Mouse (Mus musculus) MEL (cell line): ENCODE data around the gene Cavin3. TPM values are rescaled to one million over a fixed set of nuclear protein-coding genes. Genes with fewer than 3 reads are reported as not detected.

Experiments used
- DNase-seq: peaks from one replicate; pipeline ENCODE4 v3.0.0; 2011; ENCODE audit warnings: low read depth, low spot score
- H3K27ac ChIP-seq: 2 replicates; pipeline ENCODE4 v1.5.1; 2012; ENCODE audit warnings: low read depth, mild to moderate bottlenecking, control low read depth, low read length, moderate library complexity; ENCODE audit not compliant: control insufficient read depth
- H3K27me3 ChIP-seq, 2 experiments: fragments of 150-350 bp in 1 of 2; sonication (generic) in 1 of 2; 2 replicates each; pipeline ENCODE4 v1.6.1; 2012; ENCODE audit warnings: low read length in 2 of 2, mild to moderate bottlenecking in 2 of 2, improper control_type of control experiment in 1 of 2, moderate library complexity in 1 of 2; ENCODE audit not compliant: insufficient read depth in 2 of 2, control insufficient read depth in 1 of 2
- H3K36me3 ChIP-seq, 2 experiments: 2 replicates each; pipeline ENCODE4 v1.6.1; 2012 to 2014; ENCODE audit warnings: low read length in 2 of 2, improper control_type of control experiment in 1 of 2, inconsistent platforms in 1 of 2, mild to moderate bottlenecking in 1 of 2; ENCODE audit not compliant: insufficient read depth in 2 of 2, control insufficient read depth in 1 of 2
- H3K4me1 ChIP-seq, 2 experiments: fragments of 150-350 bp in 1 of 2; sonication (generic) in 1 of 2; 2 replicates each; pipeline ENCODE4 v1.6.1; 2012; ENCODE audit warnings: low read length in 2 of 2, improper control_type of control experiment in 1 of 2, mild to moderate bottlenecking in 1 of 2; ENCODE audit not compliant: insufficient read depth in 2 of 2, control insufficient read depth in 1 of 2
- H3K4me3 ChIP-seq, 2 experiments: fragments of 150-350 bp in 1 of 2; sonication (generic) in 1 of 2; 2 replicates each; pipeline ENCODE4 v1.5.1; 2012; ENCODE audit warnings: low read depth in 2 of 2, low read length in 2 of 2, mild to moderate bottlenecking in 2 of 2, moderate library complexity in 2 of 2, control low read depth in 1 of 2, improper control_type of control experiment in 1 of 2; ENCODE audit not compliant: control insufficient read depth in 1 of 2, insufficient read depth in 1 of 2
- H3K79me2 ChIP-seq: 2 replicates; pipeline ENCODE4 v1.6.1; 2012; ENCODE audit warnings: mild to moderate bottlenecking, low read length, moderate library complexity; ENCODE audit not compliant: control insufficient read depth, poor library complexity, insufficient read depth
- H3K9ac ChIP-seq: 2 replicates; pipeline ENCODE4 v1.6.1; 2012; ENCODE audit warnings: low read depth, mild to moderate bottlenecking, control low read depth, low read length, moderate library complexity; ENCODE audit not compliant: control insufficient read depth, poor library complexity, severe bottlenecking
- H3K9me3 ChIP-seq: fragments of 150-350 bp; sonication (generic); replicated peaks from 2 replicates; pipeline ENCODE4 v1.6.1; 2012; ENCODE audit warnings: mild to moderate bottlenecking, low read length, improper control_type of control experiment, moderate library complexity; ENCODE audit not compliant: insufficient read depth
- BHLHE40 ChIP-seq: IDR thresholded peaks from 2 replicates; pipeline ENCODE4 v1.6.1; 2012; ENCODE audit warnings: low read depth, mild to moderate bottlenecking, inconsistent platforms, low read length, improper control_type of control experiment, borderline replicate concordance
- CTCF ChIP-seq, 3 experiments: IDR thresholded peaks in 2 of 3; conservative IDR thresholded peaks in 1 of 3; 2 replicates each; pipeline ENCODE4 v1.5.1; 2011 to 2012; ENCODE audit warnings: low read length in 3 of 3, low read depth in 2 of 3, mild to moderate bottlenecking in 2 of 3, improper control_type of control experiment in 1 of 3, inconsistent platforms in 1 of 3, mixed read lengths in 1 of 3, moderate library complexity in 1 of 3; ENCODE audit not compliant: control insufficient read depth in 1 of 3, insufficient read depth in 1 of 3, poor library complexity in 1 of 3, severe bottlenecking in 1 of 3
- E2F4 ChIP-seq: IDR thresholded peaks from 2 replicates; pipeline ENCODE4 v1.6.1; 2011; ENCODE audit warnings: low read depth, low read length, improper control_type of control experiment, borderline replicate concordance
- HCFC1 ChIP-seq: IDR thresholded peaks from 2 replicates; pipeline ENCODE4 v1.6.1; 2012; ENCODE audit warnings: low read depth, mild to moderate bottlenecking, inconsistent platforms, low read length, improper control_type of control experiment, moderate library complexity
- KAT2A ChIP-seq: conservative IDR thresholded peaks from 2 replicates; pipeline ENCODE4 v1.6.1; 2012; ENCODE audit warnings: low read depth, low read length, improper control_type of control experiment, inconsistent platforms
- MAZ ChIP-seq: IDR thresholded peaks from 2 replicates; pipeline ENCODE4 v1.6.1; 2012; ENCODE audit warnings: low read depth, mild to moderate bottlenecking, inconsistent platforms, low read length, improper control_type of control experiment
- MXI1 ChIP-seq: IDR thresholded peaks from 2 replicates; pipeline ENCODE4 v1.6.1; 2011; ENCODE audit warnings: mild to moderate bottlenecking, low read depth, low read length, improper control_type of control experiment
- MYB ChIP-seq: IDR thresholded peaks from 2 replicates; pipeline ENCODE4 v1.6.1; 2011; ENCODE audit warnings: mild to moderate bottlenecking, low read depth, low read length, improper control_type of control experiment
- NRF1 ChIP-seq: IDR thresholded peaks from 2 replicates; pipeline ENCODE4 v1.6.1; 2014; ENCODE audit warnings: low read depth, mild to moderate bottlenecking, inconsistent platforms, low read length, improper control_type of control experiment, moderate library complexity; ENCODE audit not compliant: poor library complexity, insufficient read depth, severe bottlenecking
- POLR2A ChIP-seq, 2 experiments: IDR thresholded peaks; 2 replicates each; pipeline ENCODE4 v1.6.1; 2011 to 2012; ENCODE audit warnings: low read length in 2 of 2, mild to moderate bottlenecking in 2 of 2, control low read depth in 1 of 2, improper control_type of control experiment in 1 of 2, low read depth in 1 of 2, moderate library complexity in 1 of 2; ENCODE audit not compliant: control insufficient read depth in 1 of 2, insufficient read depth in 1 of 2, poor library complexity in 1 of 2
- RAD21 ChIP-seq: IDR thresholded peaks from 2 replicates; pipeline ENCODE4 v1.6.1; 2011; ENCODE audit warnings: mild to moderate bottlenecking, low read depth, low read length, improper control_type of control experiment
- SMC3 ChIP-seq: IDR thresholded peaks from 2 replicates; pipeline ENCODE4 v1.6.1; 2011; ENCODE audit warnings: low read depth, low read length, improper control_type of control experiment
- UBTF ChIP-seq: IDR thresholded peaks from 2 replicates; pipeline ENCODE4 v1.6.1; 2012; ENCODE audit warnings: low read depth, mild to moderate bottlenecking, inconsistent platforms, low read length, improper control_type of control experiment, moderate library complexity, borderline replicate concordance; ENCODE audit not compliant: insufficient read depth
- ZC3H11A ChIP-seq: IDR thresholded peaks from 2 replicates; pipeline ENCODE4 v1.6.1; 2012; ENCODE audit warnings: low read depth, mild to moderate bottlenecking, inconsistent platforms, low read length, improper control_type of control experiment
- polyA plus RNA-seq, 2 experiments: library from polyadenylated mRNA; stranded (reverse) in 1 of 2; unstranded in 1 of 2; fragments of >175 nt in 1 of 2; fragments of >200 nt in 1 of 2; gene quantifications; 2 replicates each; pipeline versions ENCODE4 v1.2.1 to v1.2.4; 2012; ENCODE audit warnings: low replicate concordance in 2 of 2, low read depth in 1 of 2; ENCODE audit not compliant: insufficient read length in 2 of 2, insufficient read depth in 1 of 2, missing spikeins in 1 of 2
- total RNA-seq: library from RNA; depleted of rRNA; stranded (reverse); fragments of 300-350 nt; gene quantifications from 2 replicates; pipeline ENCODE4 v1.2.3, GENCODE M21; 2012

Cavin3 gene
- total and polyA plus RNA-seq, 3 experiments: not detected

GRCm38 (mm10) chr7:105479232-105479631 lies 2.9 kb downstream of the Cavin3 start:
- no peaks in the 10 kb centered on the region for H3K4me1 ChIP-seq
- no peaks in the 10 kb centered on the region; a peak in 2 of 4 replicates for H3K27me3 ChIP-seq
- no peak for TF ChIP-seq KAT2A
- TF ChIP-seq UBTF: no peak
- TF ChIP-seq NRF1: no peak
- TF ChIP-seq SMC3: no peak
- TF ChIP-seq CTCF (IDR thresholded peaks at IDR 0.05 in 2 of 3, conservative IDR thresholded peaks at IDR 0.05 in 1 of 3; ENCODE audit: control insufficient read depth in 1 of 3, insufficient read depth in 1 of 3, low read depth in 2 of 3, low read length in 3 of 3, poor library complexity in 1 of 3, severe bottlenecking in 1 of 3): no peak
- DNase-seq: no peak
- no peak overlapping the region for H3K9ac ChIP-seq
- no peaks in the 10 kb centered on the region for H3K36me3 ChIP-seq
- no peaks in the 10 kb centered on the region for H3K79me2 ChIP-seq
- no peaks in the 10 kb centered on the region for H3K9me3 ChIP-seq
- H3K4me3 ChIP-seq: no peak overlapping the region
- H3K27ac ChIP-seq: no peak overlapping the region

- TF ChIP-seq HCFC1 (no peak), POLR2A (IDR thresholded peaks at IDR 0.05; ENCODE audit: control insufficient read depth in 1 of 2, insufficient read depth in 1 of 2, low read depth in 1 of 2, low read length in 2 of 2, poor library complexity in 1 of 2) (no peak), E2F4 (no peak)
- Histone ChIP-seq H3K9ac (no peak overlapping the region), H3K9me3 (no peaks in the 10 kb centered on the region), H3K4me3 (no peak overlapping the region), H3K27ac (no peak overlapping the region), H3K27me3 (no peaks in the 10 kb centered on the region; a peak in 2 of 4 replicates), H3K79me2 (no peaks in the 10 kb centered on the region), H3K4me1 (no peaks in the 10 kb centered on the region), H3K36me3 (no peaks in the 10 kb centered on the region)
- DNase-seq: no peak
These were observed 3.8 kb downstream of the Cavin3 start for GRCm38 (mm10) chr7:105478344-105478743.

- Histone ChIP-seq H3K9me3 (no peaks in the 10 kb centered on the region), H3K9ac (no peak overlapping the region), H3K36me3 (no peaks in the 10 kb centered on the region), H3K4me1 (no peaks in the 10 kb centered on the region), H3K79me2 (no peaks in the 10 kb centered on the region), H3K27ac (no peak overlapping the region), H3K27me3 (no peaks in the 10 kb centered on the region; a peak in 2 of 4 replicates), H3K4me3 (no peak overlapping the region)
- TF ChIP-seq CTCF (IDR thresholded peaks at IDR 0.05 in 2 of 3, conservative IDR thresholded peaks at IDR 0.05 in 1 of 3; ENCODE audit: control insufficient read depth in 1 of 3, insufficient read depth in 1 of 3, low read depth in 2 of 3, low read length in 3 of 3, poor library complexity in 1 of 3, severe bottlenecking in 1 of 3) (peak; percentile 66 to 80 (median 77)), RAD21 (peak; percentile 72), KAT2A (no peak), ZC3H11A (peak; percentile 49), SMC3 (peak; percentile 77), MYB (no peak), BHLHE40 (no peak), NRF1 (no peak), MXI1 (no peak), MAZ (no peak)
- peak; percentile 57 for DNase-seq
These were observed 4.3 kb downstream of the Cavin3 start for GRCm38 (mm10) chr7:105477841-105478240.
